Mouse (Mus musculus): ENCODE measurements around the gene L2hgdh. TPM values are rescaled to one million over a fixed set of nuclear protein-coding genes. Genes with fewer than 3 reads are reported as not detected.

The L2hgdh gene
- polyA plus RNA-seq (2015; fragmentation: Nextera tagmentation; extraction: Ambion mirVana): 8.9 and 9.6 TPM in 2 replicates

GRCm38 (mm10) chr12:69724711-69725460 lies at the start of gene L2hgdh, which contains the start of gene Atp5s:
TSS of gene L2hgdh (minus strand) at chr12:69724873.
TSS of gene Atp5s (plus strand) at chr12:69724950.
- H3K4me3 ChIP-seq: peak within 1 kb of the TSS; percentile 78
- peaks cover 14% of the 10 kb centered on the region for H3K36me3 ChIP-seq
- peak within 1 kb of the TSS; percentile 76 for H3K9ac ChIP-seq
- peak within 1 kb of the TSS; percentile 87 for H3K4me2 ChIP-seq
- H3K4me1 ChIP-seq (replicated peaks): peaks cover 19% of the 10 kb centered on the region
- peak within 1 kb of the TSS; percentile 84 for H3K27ac ChIP-seq (replicated peaks)
- WGBS: under 1% methylated on average over 60 of the region's 60 CpGs
- H3K27me3 ChIP-seq: no peaks in the 10 kb centered on the region
- H3K9me3 ChIP-seq: 0 out of 2 replicates have a peak, but pooled peaks cover 5% of the 10 kb centered on the region
- ATAC-seq (ENCODE audit: low read depth): peak; percentile 96

GRCm38 (mm10) chr12:69768841-69769240 lies 44.2 kb upstream of the L2hgdh start:
- Histone ChIP-seq H3K27ac (replicated peaks) (no peak overlapping the region), H3K4me2 (no peak overlapping the region), H3K4me1 (replicated peaks) (peaks cover 28% of the 10 kb centered on the region), H3K9ac (no peak overlapping the region), H3K27me3 (no peaks in the 10 kb centered on the region), H3K9me3 (no peaks in the 10 kb centered on the region), H3K36me3 (no peaks in the 10 kb centered on the region), H3K4me3 (no peak overlapping the region)
- ATAC-seq (ENCODE audit: low read depth): no peak
- WGBS: 80% methylated on average over 2 of the region's 2 CpGs

GRCm38 (mm10) chr12:69767476-69768258 lies 43.0 kb upstream of the L2hgdh start:
- Histone ChIP-seq H3K36me3 (no peaks in the 10 kb centered on the region), H3K27me3 (no peaks in the 10 kb centered on the region), H3K4me3 (no peak overlapping the region), H3K4me1 (replicated peaks) (peaks cover 28% of the 10 kb centered on the region), H3K9me3 (no peaks in the 10 kb centered on the region), H3K27ac (replicated peaks) (0 out of 2 replicates have a peak overlapping the region, but pooled peaks have one; percentile 14), H3K9ac (no peak overlapping the region), H3K4me2 (no peak overlapping the region)
- peak; percentile 51; the same call in 1 of the 2 replicates for ATAC-seq (ENCODE audit: low read depth)
- 37% methylated on average over 9 of the region's 9 CpGs for WGBS

GRCm38 (mm10) chr12:69766185-69766904 lies 41.7 kb upstream of the L2hgdh start:
- H3K27ac ChIP-seq (replicated peaks): no peak overlapping the region
- H3K9ac ChIP-seq: no peak overlapping the region
- H3K36me3 ChIP-seq: no peaks in the 10 kb centered on the region
- H3K27me3 ChIP-seq: no peaks in the 10 kb centered on the region
- ATAC-seq (ENCODE audit: low read depth): no peak
- H3K9me3 ChIP-seq: no peaks in the 10 kb centered on the region
- WGBS: 60% methylated on average over 10 of the region's 10 CpGs
- H3K4me2 ChIP-seq: no peak overlapping the region
- H3K4me1 ChIP-seq (replicated peaks): peaks cover 28% of the 10 kb centered on the region
- H3K4me3 ChIP-seq: no peak overlapping the region

- 46% methylated on average over 9 of the region's 9 CpGs for WGBS
- ATAC-seq (ENCODE audit: low read depth): no peak
Measured at GRCm38 (mm10) chr12:69765543-69765942, 40.9 kb upstream of the L2hgdh start.

GRCm38 (mm10) chr12:69761603-69762002 lies 36.9 kb upstream of the L2hgdh start:
- Histone ChIP-seq H3K4me3 (no peak overlapping the region), H3K4me1 (replicated peaks) (peaks cover 32% of the 10 kb centered on the region), H3K9ac (no peak overlapping the region), H3K4me2 (no peak overlapping the region), H3K36me3 (no peaks in the 10 kb centered on the region), H3K27me3 (no peaks in the 10 kb centered on the region), H3K9me3 (no peaks in the 10 kb centered on the region), H3K27ac (replicated peaks) (no peak overlapping the region)
- WGBS: 88% methylated on average over 2 of the region's 2 CpGs
- no peak for ATAC-seq (ENCODE audit: low read depth)

More at GRCm38 (mm10) chr12:69765543-69765942, 40.9 kb upstream of the L2hgdh start:
- Histone ChIP-seq H3K4me1 (replicated peaks) (peaks cover 28% of the 10 kb centered on the region), H3K36me3 (no peaks in the 10 kb centered on the region), H3K9me3 (no peaks in the 10 kb centered on the region), H3K4me2 (no peak overlapping the region), H3K4me3 (no peak overlapping the region), H3K27me3 (no peaks in the 10 kb centered on the region), H3K27ac (replicated peaks) (no peak overlapping the region), H3K9ac (no peak overlapping the region)

GRCm38 (mm10) chr12:69760743-69761406 lies 36.2 kb upstream of the L2hgdh start:
- no peak overlapping the region for H3K27ac ChIP-seq (replicated peaks)
- H3K4me2 ChIP-seq: no peak overlapping the region
- no peak overlapping the region for H3K9ac ChIP-seq
- no peaks in the 10 kb centered on the region for H3K9me3 ChIP-seq
- no peak for ATAC-seq (ENCODE audit: low read depth)
- peaks cover 24% of the 10 kb centered on the region for H3K4me1 ChIP-seq (replicated peaks)
- no peaks in the 10 kb centered on the region for H3K27me3 ChIP-seq
- 88% methylated on average over 20 of the region's 20 CpGs for WGBS
- H3K36me3 ChIP-seq: no peaks in the 10 kb centered on the region
- H3K4me3 ChIP-seq: no peak overlapping the region

GRCm38 (mm10) chr12:69760014-69760413 lies 35.3 kb upstream of the L2hgdh start:
- ATAC-seq (ENCODE audit: low read depth): no peak
- H3K27ac ChIP-seq (replicated peaks): no peak overlapping the region
- WGBS: 54% methylated on average over 6 of the region's 6 CpGs
- H3K4me2 ChIP-seq: no peak overlapping the region
- H3K36me3 ChIP-seq: no peaks in the 10 kb centered on the region
- no peaks in the 10 kb centered on the region for H3K9me3 ChIP-seq
- H3K4me1 ChIP-seq (replicated peaks): peaks cover 18% of the 10 kb centered on the region
- H3K9ac ChIP-seq: no peak overlapping the region
- no peak overlapping the region for H3K4me3 ChIP-seq
- no peaks in the 10 kb centered on the region for H3K27me3 ChIP-seq

- peaks cover 18% of the 10 kb centered on the region for H3K4me1 ChIP-seq (replicated peaks)
- H3K27ac ChIP-seq (replicated peaks): peak overlapping the region; percentile 28; the same call in 1 of the 2 replicates
- no peak overlapping the region for H3K4me3 ChIP-seq
- H3K9me3 ChIP-seq: no peaks in the 10 kb centered on the region
- 59% methylated on average over 7 of the region's 7 CpGs for WGBS
- peak overlapping the region; percentile 57 for H3K4me2 ChIP-seq
- H3K9ac ChIP-seq: no peak overlapping the region
- no peaks in the 10 kb centered on the region for H3K36me3 ChIP-seq
- no peaks in the 10 kb centered on the region for H3K27me3 ChIP-seq
- no peak for ATAC-seq (ENCODE audit: low read depth)
Measured at GRCm38 (mm10) chr12:69759267-69759885, 34.7 kb upstream of the L2hgdh start.

- Histone ChIP-seq H3K9me3 (no peaks in the 10 kb centered on the region), H3K36me3 (no peaks in the 10 kb centered on the region), H3K4me2 (peak overlapping the region; percentile 57), H3K4me3 (peak overlapping the region; percentile 18), H3K27me3 (no peaks in the 10 kb centered on the region), H3K27ac (replicated peaks) (peak overlapping the region; percentile 52; the same call in 1 of the 2 replicates), H3K4me1 (replicated peaks) (peaks cover 21% of the 10 kb centered on the region), H3K9ac (peak overlapping the region; percentile 50)
- 15% methylated on average over 20 of the region's 22 CpGs for WGBS
- peak; percentile 54; the same call in 1 of the 2 replicates for ATAC-seq (ENCODE audit: low read depth)
Measured at GRCm38 (mm10) chr12:69758221-69759185, 33.8 kb upstream of the L2hgdh start.
